Comparison of ENCODE assay signal across 8 mouse cellular contexts in the genomic region with DNA sequence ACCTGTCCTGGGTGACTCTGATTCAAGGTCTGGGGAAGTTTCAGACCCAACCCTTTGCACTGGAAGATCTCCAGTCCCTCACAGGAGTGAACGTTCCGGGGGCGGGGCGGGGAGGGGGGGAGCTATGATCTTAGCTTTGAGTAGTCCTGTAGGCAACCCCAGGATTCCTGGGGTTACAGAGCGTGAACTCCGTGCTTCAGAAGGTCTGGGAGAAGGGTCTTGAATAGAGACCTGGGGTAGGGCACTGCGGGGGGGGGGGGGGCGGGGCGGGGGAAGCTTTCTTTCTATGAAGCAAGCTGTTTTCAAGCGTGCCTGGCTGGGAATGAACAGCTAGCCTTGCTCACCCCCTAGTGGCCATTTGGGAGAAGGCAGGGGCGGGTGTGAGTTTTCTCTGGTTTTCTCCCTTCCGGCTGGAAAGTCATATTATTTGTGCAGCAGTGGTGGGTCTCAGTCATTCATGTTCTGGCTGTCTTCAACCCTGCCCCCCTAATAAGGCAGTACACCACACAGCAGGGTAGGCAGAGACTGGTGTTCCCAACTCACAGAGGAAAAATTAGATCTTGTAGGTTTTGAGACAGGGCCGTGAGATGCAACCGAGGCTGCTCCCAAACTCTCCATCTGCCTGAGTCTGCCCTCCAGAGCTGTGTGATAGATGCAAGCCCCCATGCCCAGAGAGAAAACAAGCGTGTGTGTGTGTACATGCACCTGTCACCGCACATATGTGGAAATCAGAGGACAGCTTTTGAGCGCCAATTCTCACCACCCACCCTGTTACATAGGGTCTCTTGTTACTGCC. TPM values are rescaled to one million over a fixed set of nuclear protein-coding genes. Genes with fewer than 3 reads are reported as not detected.
DNase-seq lines count a peak whose midpoint lies in the region; ATAC-seq and TF ChIP-seq lines count a peak whose summit lies in the region.

No protein-coding gene starts in this region.

- no peak for ATAC-seq in heart, postnatal 0 days (ENCODE audit: insufficient read depth, low read depth)
- ATAC-seq in liver, embryonic 13.5 days (ENCODE audit: low read depth) = peak; percentile 18; the same call in 1 of the 2 replicates
- peak; percentile 72 for ATAC-seq in neural tube, embryonic 11.5 days (ENCODE audit: insufficient read depth, low FRiP score, low TSS enrichment)
- ATAC-seq in stomach, embryonic 16.5 days (ENCODE audit: insufficient read depth, low FRiP score) = 0 out of 2 replicates have a peak, but pooled peaks have one; percentile 15

- H3K4me2 ChIP-seq in heart, postnatal 0 days (ENCODE audit: low read depth, low read length) = peak overlapping the region; percentile 42; the same call in 1 of the 2 replicates
- peak overlapping the region; percentile 24; the same call in 1 of the 2 replicates for H3K4me2 ChIP-seq in liver, embryonic 13.5 days
- H3K4me2 ChIP-seq in neural tube, embryonic 11.5 days (ENCODE audit: low read depth) = peak overlapping the region; percentile 36
- peak overlapping the region; percentile 44 for H3K4me2 ChIP-seq in stomach, embryonic 16.5 days (ENCODE audit: low read depth, low read length)

- H3K27ac ChIP-seq in forebrain, embryonic 10.5 days = peak overlapping the region; percentile 66
- no peak overlapping the region for H3K27ac ChIP-seq in heart, postnatal 0 days (ENCODE audit: low read depth)
- no peak overlapping the region for H3K27ac ChIP-seq in liver, embryonic 13.5 days
- no peak overlapping the region for H3K27ac ChIP-seq in neural tube, embryonic 11.5 days (ENCODE audit: low read depth, low read length)
- H3K27ac ChIP-seq in stomach, embryonic 16.5 days (ENCODE audit: low read length) = no peak overlapping the region

- H3K9me3 ChIP-seq in forebrain, embryonic 10.5 days = no peaks in the 10 kb centered on the region
- no peaks in the 10 kb centered on the region for H3K9me3 ChIP-seq in heart, postnatal 0 days (replicated peaks; ENCODE audit: control insufficient read depth, low read length)
- no peaks in the 10 kb centered on the region for H3K9me3 ChIP-seq in liver, embryonic 13.5 days (replicated peaks)
- H3K9me3 ChIP-seq in neural tube, embryonic 11.5 days (ENCODE audit: control insufficient read depth, low read length) = no peaks in the 10 kb centered on the region
- no peaks in the 10 kb centered on the region for H3K9me3 ChIP-seq in stomach, embryonic 16.5 days (replicated peaks; ENCODE audit: control insufficient read depth, low read length)

- no peak overlapping the region for H3K4me3 ChIP-seq in C2C12 (ENCODE audit: insufficient read depth, poor library complexity, severe bottlenecking)
- H3K4me3 ChIP-seq in forebrain, embryonic 10.5 days = peak overlapping the region; percentile 42
- H3K4me3 ChIP-seq in heart, postnatal 0 days (ENCODE audit: low read depth, low read length) = no peak overlapping the region
- H3K4me3 ChIP-seq in liver, embryonic 13.5 days (replicated peaks) = no peak overlapping the region
- H3K4me3 ChIP-seq in neural tube, embryonic 11.5 days (ENCODE audit: low read depth, low read length) = no peak overlapping the region
- 0 out of 2 replicates have a peak overlapping the region, but pooled peaks have one; percentile 15 for H3K4me3 ChIP-seq in stomach, embryonic 16.5 days (replicated peaks; ENCODE audit: low read length)

- no peaks in the 10 kb centered on the region for H3K36me3 ChIP-seq in C2C12 (ENCODE audit: control insufficient read depth, insufficient read depth)
- no peaks in the 10 kb centered on the region for H3K36me3 ChIP-seq in forebrain, embryonic 10.5 days (replicated peaks)
- no peaks in the 10 kb centered on the region for H3K36me3 ChIP-seq in heart, postnatal 0 days (replicated peaks; ENCODE audit: control insufficient read depth, insufficient read depth, low read length)
- no peaks in the 10 kb centered on the region for H3K36me3 ChIP-seq in liver, embryonic 13.5 days
- H3K36me3 ChIP-seq in neural tube, embryonic 11.5 days (ENCODE audit: control insufficient read depth, insufficient read depth, low read length) = no peaks in the 10 kb centered on the region
- no peaks in the 10 kb centered on the region for H3K36me3 ChIP-seq in stomach, embryonic 16.5 days (ENCODE audit: control insufficient read depth, insufficient read depth, low read length)

- peak; percentile 76 for TF ChIP-seq CTCF in C2C12 (IDR thresholded peaks at IDR 0.05; ENCODE audit: control insufficient read depth, insufficient read depth, insufficient read length)
- peak; percentile 86 for TF ChIP-seq CTCF in heart, postnatal 0 days (IDR thresholded peaks at IDR 0.05; ENCODE audit: low read depth)

- 19% methylated on average over 17 of the region's 17 CpGs for WGBS in forebrain, embryonic 10.5 days
- 22% methylated on average over 14 of the region's 17 CpGs for WGBS in heart, postnatal 0 days
- WGBS in liver, embryonic 13.5 days (ENCODE audit: insufficient replicate concordance) = 17% methylated on average over 17 of the region's 17 CpGs
- WGBS in neural tube, embryonic 11.5 days = 23% methylated on average over 14 of the region's 17 CpGs
- WGBS in stomach, embryonic 16.5 days = 15% methylated on average over 16 of the region's 17 CpGs

- H3K79me3 ChIP-seq in C2C12 (ENCODE audit: low read depth) = no peaks in the 10 kb centered on the region

- H3K4me1 ChIP-seq in forebrain, embryonic 10.5 days = peaks cover 12% of the 10 kb centered on the region
- no peaks in the 10 kb centered on the region for H3K4me1 ChIP-seq in heart, postnatal 0 days (ENCODE audit: control insufficient read depth, insufficient read depth)
- no peaks in the 10 kb centered on the region for H3K4me1 ChIP-seq in liver, embryonic 13.5 days (replicated peaks)
- H3K4me1 ChIP-seq in neural tube, embryonic 11.5 days (ENCODE audit: control insufficient read depth, insufficient read depth, low read length) = no peaks in the 10 kb centered on the region
- H3K4me1 ChIP-seq in stomach, embryonic 16.5 days (ENCODE audit: control insufficient read depth, insufficient read depth, low read length) = no peaks in the 10 kb centered on the region; the same call in 1 of the 2 replicates

- no peak overlapping the region for H3ac ChIP-seq in C2C12 (ENCODE audit: control insufficient read depth, insufficient read length, low read depth)

- no peak overlapping the region for H3K9ac ChIP-seq in heart, postnatal 0 days (replicated peaks; ENCODE audit: low read depth, low read length)
- H3K9ac ChIP-seq in liver, embryonic 13.5 days = no peak overlapping the region
- no peak overlapping the region for H3K9ac ChIP-seq in neural tube, embryonic 11.5 days (ENCODE audit: low read length)
- peak overlapping the region; percentile 41; the same call in 1 of the 2 replicates for H3K9ac ChIP-seq in stomach, embryonic 16.5 days (ENCODE audit: low read length)

- no peaks in the 10 kb centered on the region for H3K79me2 ChIP-seq in C2C12 (ENCODE audit: control insufficient read depth, insufficient read depth)

- DNase-seq in brain, adult 2 months (ENCODE audit: low read depth, low spot score) = peak; percentile 79
- DNase-seq in forebrain, embryonic 10.5 days (ENCODE audit: extremely low spot score, low spot score) = peak; percentile 91
- peak; percentile 47 for DNase-seq in heart, postnatal 0 days (ENCODE audit: low spot score)
- DNase-seq in kidney, postnatal 36 days = peak; percentile 65 to 88
- peak; percentile 25 for DNase-seq in liver, embryonic 13.5 days
- peak; percentile 86 for DNase-seq in neural tube, embryonic 11.5 days (ENCODE audit: low spot score)

- no peaks in the 10 kb centered on the region for H3K27me3 ChIP-seq in C2C12 (ENCODE audit: control insufficient read depth, insufficient read depth, insufficient read length)
- no peaks in the 10 kb centered on the region for H3K27me3 ChIP-seq in forebrain, embryonic 10.5 days (ENCODE audit: poor library complexity, severe bottlenecking)
- peaks cover 3% of the 10 kb centered on the region; the same call in 1 of the 2 replicates for H3K27me3 ChIP-seq in heart, postnatal 0 days (ENCODE audit: control insufficient read depth, insufficient read depth, low read length)
- no peaks in the 10 kb centered on the region for H3K27me3 ChIP-seq in liver, embryonic 13.5 days
- no peaks in the 10 kb centered on the region for H3K27me3 ChIP-seq in neural tube, embryonic 11.5 days (ENCODE audit: control insufficient read depth, insufficient read depth, low read length)
- H3K27me3 ChIP-seq in stomach, embryonic 16.5 days (ENCODE audit: control insufficient read depth, insufficient read depth, low read length) = no peaks in the 10 kb centered on the region

- no peak for TF ChIP-seq EP300 in heart, postnatal 0 days (IDR thresholded peaks at IDR 0.05; ENCODE audit: low read depth)

TF ChIP-seq in C2C12, 6 proteins besides CTCF, POLR2A, EP300 and RAD21:
- TF ChIP-seq USF1 (IDR thresholded peaks at IDR 0.05; ENCODE audit: low read depth) = no peak
- TF ChIP-seq CEBPB (IDR thresholded peaks at IDR 0.05; ENCODE audit: low read depth) = no peak
- no peak for TF ChIP-seq MYOD1 (IDR thresholded peaks at IDR 0.05; ENCODE audit: control insufficient read depth, insufficient read length, low read depth)
- no peak for TF ChIP-seq MAX (IDR thresholded peaks at IDR 0.05)
- TF ChIP-seq MYOG (IDR thresholded peaks at IDR 0.05; ENCODE audit: control insufficient read depth, extremely low read depth, insufficient read length) = no peak
- TF ChIP-seq FOSL1 (IDR thresholded peaks at IDR 0.05; ENCODE audit: insufficient read depth, low read length, poor library complexity, severe bottlenecking) = no peak

RNA-seq across cellular contexts. Expression of gene Serpina3n, which starts 12.0 kb away (rescaled TPM):
- not detected for polyA plus RNA-seq in C2C12 (2012; fragmentation: generic; extraction: Trizol)
- polyA plus RNA-seq in forebrain, embryonic 10.5 days (2016; fragmentation: Nextera tagmentation; extraction: Ambion mirVana) = not detected in 2 replicates
- total RNA-seq in heart, postnatal 0 days (2014; rRNA removed; ENCODE audit: low replicate concordance) = 1.7 and 3.5 TPM in 2 replicates
- polyA plus RNA-seq in heart, postnatal 0 days (2015; fragmentation: Nextera tagmentation; extraction: Ambion mirVana) = 0.37 and 0.54 TPM in 2 replicates
- polyA plus RNA-seq in liver, embryonic 13.5 days (2015; fragmentation: Nextera tagmentation; extraction: Ambion mirVana) = 0.06 and 0.12 TPM in 2 replicates
- not detected in 2 replicates for polyA plus RNA-seq in neural tube, embryonic 11.5 days (2014; fragmentation: Nextera tagmentation; extraction: Ambion mirVana)
- 0.06 TPM in 1 of 2 replicates, not detected in the other for polyA plus RNA-seq in stomach, embryonic 16.5 days (2015; fragmentation: Nextera tagmentation; extraction: Ambion mirVana)

RNA-seq across cellular contexts. Expression of gene Gsc, which starts 54.6 kb away (rescaled TPM):
- not detected for polyA plus RNA-seq in C2C12 (2012; fragmentation: generic; extraction: Trizol)
- 2.2 and 2.9 TPM in 2 replicates for polyA plus RNA-seq in forebrain, embryonic 10.5 days (2016; fragmentation: Nextera tagmentation; extraction: Ambion mirVana)
- total RNA-seq in heart, postnatal 0 days (2014; rRNA removed; ENCODE audit: low replicate concordance) = not detected in 2 replicates
- polyA plus RNA-seq in heart, postnatal 0 days (2015; fragmentation: Nextera tagmentation; extraction: Ambion mirVana) = 0.21 TPM in 1 of 2 replicates, not detected in the other
- polyA plus RNA-seq in liver, embryonic 13.5 days (2015; fragmentation: Nextera tagmentation; extraction: Ambion mirVana) = 0.08 and 0.12 TPM in 2 replicates
- polyA plus RNA-seq in neural tube, embryonic 11.5 days (2014; fragmentation: Nextera tagmentation; extraction: Ambion mirVana) = 0.38 and 0.54 TPM in 2 replicates
- 0.62 TPM in 1 of 2 replicates, not detected in the other for polyA plus RNA-seq in stomach, embryonic 16.5 days (2015; fragmentation: Nextera tagmentation; extraction: Ambion mirVana)

Comparison
In these comparisons a context has a peak if more than half of its experiments do, and no peak if none do; other contexts are left out.
1. H3K4me3 ChIP-seq: peak in forebrain, embryonic 10.5 days (single experiment) and stomach, embryonic 16.5 days (single experiment); none in C2C12 (single experiment), heart, postnatal 0 days (single experiment), liver, embryonic 13.5 days (single experiment) and neural tube, embryonic 11.5 days (single experiment).
2. DNase-seq: peak in every context shown above with its lines; median percentile 91 in forebrain, embryonic 10.5 days; 86 in neural tube, embryonic 11.5 days; 79 in brain, adult 2 months; 76 in kidney, postnatal 36 days; 47 in heart, postnatal 0 days; 25 in liver, embryonic 13.5 days.
3. Peak in every context shown above with its lines, with median percentiles within 50 percentile points of each other: H3K4me2 ChIP-seq.